Mouse (Mus musculus) left cerebral cortex, postnatal 4 days (tissue): Measurements from ENCODE around the gene Foxred1. TPM values are rescaled to one million over a fixed set of nuclear protein-coding genes. Genes with fewer than 3 reads are reported as not detected.

Source experiments
- DNase-seq: peaks from one replicate; pipeline ENCODE4 v3.0.0-alpha.2; 2022
- intact Hi-C: fragments of 180-260 bp; cut with DNase I; formaldehyde crosslinking; loops from one replicate; pipeline ENCODE4 v1.15.1; 2025
- total RNA-seq, 2 experiments: library from RNA; stranded (reverse); gene quantifications; 2 replicates each; pipeline ENCODE4 v1.2.3; 2021

The Foxred1 gene
- total RNA-seq: 10 to 100 TPM; 31.9 to 34.9 TPM

DNA sequence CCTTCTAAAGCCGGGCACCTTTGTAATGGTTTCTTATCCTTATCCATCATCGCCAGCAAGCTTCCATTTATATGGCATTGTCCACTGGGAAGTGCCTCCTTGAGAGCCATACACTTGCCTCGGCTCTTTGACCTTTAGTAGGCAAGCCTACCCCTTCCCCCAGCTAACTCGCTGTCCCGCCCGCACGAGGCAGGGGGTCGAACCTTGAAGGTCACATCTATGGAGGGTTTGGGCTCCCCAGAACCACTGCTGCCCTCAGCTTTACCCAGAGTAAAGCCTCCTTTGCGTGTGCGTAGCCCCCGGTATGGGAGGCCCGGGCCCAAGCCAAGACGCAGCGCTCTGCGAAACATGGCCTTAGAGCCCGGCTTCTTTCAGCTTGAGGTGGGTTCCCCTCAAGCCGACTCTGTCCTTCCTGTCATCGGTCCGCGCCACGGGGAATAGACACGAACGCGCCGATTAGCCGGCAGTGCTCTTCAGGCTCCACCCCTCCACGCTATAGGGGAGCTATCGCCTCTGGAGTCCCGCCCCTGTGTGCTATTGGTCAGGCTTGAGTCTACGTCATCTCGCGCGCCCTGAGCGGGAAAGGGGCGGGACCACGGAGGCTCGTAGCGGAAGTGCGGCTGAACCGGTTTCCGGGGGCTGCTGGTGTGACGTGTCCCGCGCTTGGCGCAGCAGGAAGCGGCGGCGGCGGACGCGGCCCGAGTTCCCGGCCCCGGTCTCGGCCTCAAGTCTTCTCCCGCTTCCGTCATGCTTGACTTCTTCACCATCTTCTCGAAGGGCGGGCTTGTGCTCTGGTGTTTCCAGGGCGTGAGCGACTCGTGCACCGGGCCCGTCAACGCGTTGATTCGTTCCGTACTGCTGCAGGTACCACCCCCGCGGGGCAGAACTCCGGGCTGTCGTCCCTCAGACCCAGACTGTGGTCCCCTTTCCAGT is at the start of gene Foxred1:
Gene Foxred1, minus strand, starts transcription at position 514 of the 933 bp plus-strand sequence.
- peak; percentile 99 for DNase-seq
- intact Hi-C loops: loop anchor here (10.0 kb wide), 1 partner anchor 334 kb away; no protein-coding TSS in a partner anchor

DNA sequence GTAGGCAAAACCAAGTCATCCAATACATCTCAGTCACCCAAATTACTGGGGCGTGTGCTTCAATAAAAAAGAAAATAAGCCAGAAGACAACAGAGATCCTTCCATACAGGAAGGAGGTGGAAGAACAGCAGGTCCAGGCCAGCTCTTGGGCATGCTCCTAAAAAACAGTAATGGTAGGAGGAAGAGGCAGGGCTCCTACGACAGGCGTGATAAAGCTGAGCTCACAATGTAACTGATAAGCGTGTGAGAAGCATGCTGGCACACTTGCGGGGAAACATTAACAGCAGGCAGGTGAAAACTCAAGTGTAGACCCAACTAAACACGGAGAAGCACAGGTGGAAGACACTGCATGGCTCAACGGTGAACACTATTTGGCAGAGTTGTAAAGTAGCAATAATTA is 46.5 kb upstream of the Foxred1 start:
- DNase-seq: no peak
- intact Hi-C loops: no loop called here

DNA sequence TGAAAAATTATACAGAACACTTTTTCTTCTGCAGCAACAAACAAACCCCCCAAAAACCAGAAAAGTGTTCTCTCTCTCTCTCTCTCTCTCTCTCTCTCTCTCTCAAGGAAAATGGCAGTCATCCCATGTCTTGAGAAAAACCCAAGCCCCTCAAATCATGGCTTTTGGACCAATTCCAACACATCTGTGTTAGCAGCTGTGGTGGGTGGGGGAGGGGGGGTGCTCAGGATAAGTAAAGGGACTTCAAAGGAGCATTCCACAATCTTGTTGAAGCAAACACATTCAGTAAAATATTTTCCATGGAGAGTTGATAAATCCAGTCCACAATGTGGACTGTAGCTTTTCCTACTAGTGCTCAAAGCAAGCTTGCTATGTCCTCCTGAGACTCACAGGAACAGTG is 38.6 kb upstream of the Foxred1 start:
- intact Hi-C loops: no loop called here

DNA sequence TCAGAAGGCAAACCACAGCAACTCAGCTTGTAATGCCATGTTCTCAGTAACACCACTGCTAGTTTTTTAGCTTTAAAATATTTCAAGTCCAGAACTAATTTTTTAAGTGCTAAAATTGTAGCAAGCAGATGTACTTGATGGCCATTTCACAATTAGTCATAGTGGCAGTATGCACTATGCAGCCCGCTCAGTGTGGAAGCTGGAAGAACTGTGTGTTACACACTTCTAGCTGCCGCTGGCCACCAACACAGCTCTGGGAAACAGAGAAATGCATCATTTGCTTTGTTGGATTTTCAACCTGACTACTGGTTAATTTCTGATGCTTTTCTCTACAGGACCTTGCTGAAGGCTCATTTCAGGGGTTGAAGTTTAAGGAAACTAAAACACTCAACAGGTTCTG is 36.5 kb upstream of the Foxred1 start:
- intact Hi-C loops: no loop called here
- DNase-seq: no peak

More for the DNA sequence above, 38.6 kb upstream of the Foxred1 start:
- no peak for DNase-seq

DNA sequence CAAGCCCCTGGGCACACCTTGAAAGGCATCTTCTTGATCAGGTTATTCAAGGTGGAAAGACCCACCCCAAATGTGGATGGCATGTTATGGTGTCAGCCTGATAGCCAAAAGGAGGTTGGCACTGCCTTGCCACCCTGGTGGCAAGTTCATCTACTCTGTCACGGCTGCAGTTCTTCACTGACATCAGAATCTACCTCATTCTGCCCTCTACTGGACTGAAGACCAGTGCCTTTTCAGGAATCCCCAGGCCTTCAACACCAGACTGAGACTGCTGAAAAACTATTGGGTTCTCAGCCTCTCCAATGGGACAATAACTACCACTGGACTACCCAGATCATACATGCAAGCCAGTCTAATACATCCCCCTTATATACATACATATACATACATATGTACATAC is 28.9 kb upstream of the Foxred1 start:
- intact Hi-C loops: no loop called here
- no peak for DNase-seq

- intact Hi-C loops: no loop called here
- no peak for DNase-seq
Observed at GRCm38 (mm10) chr9:35238915-35239571, 28.2 kb upstream of the Foxred1 start.

DNA sequence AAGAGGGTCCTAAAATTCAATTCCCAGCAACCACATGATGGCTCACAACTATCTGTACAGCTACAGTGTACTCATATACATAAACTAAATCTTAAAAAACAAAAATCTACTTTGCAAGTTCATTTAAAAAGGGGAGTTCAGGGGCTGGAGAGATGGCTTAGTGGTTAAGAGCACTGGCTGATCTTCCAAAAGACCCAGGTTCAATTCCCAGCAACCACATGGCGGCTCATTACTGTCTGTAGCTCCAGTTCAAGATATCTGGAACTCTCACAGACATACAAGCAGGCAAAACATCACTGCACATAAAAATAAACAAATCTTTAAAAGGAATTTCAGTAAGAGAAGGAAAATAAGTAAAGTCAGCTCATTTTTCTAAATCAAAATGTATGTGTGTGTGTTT is 27.5 kb upstream of the Foxred1 start:
- no peak for DNase-seq
- intact Hi-C loops: no loop called here

GRCm38 (mm10) chr9:35235996-35236395 is 25.1 kb upstream of the Foxred1 start:
- DNase-seq: no peak
- intact Hi-C loops: no loop called here

GRCm38 (mm10) chr9:35228671-35229070 is 17.8 kb upstream of the Foxred1 start:
- intact Hi-C loops: no loop called here
- no peak for DNase-seq

- DNase-seq: no peak
- intact Hi-C loops: no loop called here
Observed at GRCm38 (mm10) chr9:35223466-35223865, 12.6 kb upstream of the Foxred1 start.

DNA sequence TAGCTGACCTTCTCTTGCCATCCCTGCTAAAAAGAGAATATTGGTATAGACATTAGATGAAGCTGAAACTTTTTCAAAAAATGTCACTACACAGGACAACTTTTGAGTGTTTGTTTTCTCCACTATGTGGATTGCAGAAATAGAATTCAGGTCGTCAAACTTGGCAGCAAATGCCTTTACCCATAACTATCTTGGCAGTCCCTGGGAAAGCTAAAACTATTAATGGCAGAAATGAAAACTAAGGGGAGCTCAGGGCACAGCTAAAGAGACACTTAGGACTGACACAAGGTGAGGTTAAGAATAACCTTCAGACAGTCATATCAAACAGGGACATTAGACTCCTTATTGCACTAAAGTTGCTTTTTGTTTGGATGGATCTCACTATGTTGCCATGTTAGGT is 7.1 kb upstream of the Foxred1 start:
- intact Hi-C loops: loop anchor here (10.0 kb wide), 1 partner anchor 327 kb away; no protein-coding TSS in a partner anchor
- no peak for DNase-seq

GRCm38 (mm10) chr9:35211573-35212511 is 987 bp upstream of the Foxred1 start:
- intact Hi-C loops: loop anchor here (10.0 kb wide), 1 partner anchor 333 kb away; no protein-coding TSS in a partner anchor
- DNase-seq: no peak

- no peak for DNase-seq
- intact Hi-C loops: no loop called here
Observed at GRCm38 (mm10) chr9:35204421-35204820, 6.4 kb downstream of the Foxred1 start.

GRCm38 (mm10) chr9:35203536-35203935 is 7.3 kb downstream of the Foxred1 start:
- intact Hi-C loops: no loop called here
- no peak for DNase-seq

- no peak for DNase-seq
- intact Hi-C loops: no loop called here
Observed at GRCm38 (mm10) chr9:35200529-35201060, 10.3 kb downstream of the Foxred1 start.

DNA sequence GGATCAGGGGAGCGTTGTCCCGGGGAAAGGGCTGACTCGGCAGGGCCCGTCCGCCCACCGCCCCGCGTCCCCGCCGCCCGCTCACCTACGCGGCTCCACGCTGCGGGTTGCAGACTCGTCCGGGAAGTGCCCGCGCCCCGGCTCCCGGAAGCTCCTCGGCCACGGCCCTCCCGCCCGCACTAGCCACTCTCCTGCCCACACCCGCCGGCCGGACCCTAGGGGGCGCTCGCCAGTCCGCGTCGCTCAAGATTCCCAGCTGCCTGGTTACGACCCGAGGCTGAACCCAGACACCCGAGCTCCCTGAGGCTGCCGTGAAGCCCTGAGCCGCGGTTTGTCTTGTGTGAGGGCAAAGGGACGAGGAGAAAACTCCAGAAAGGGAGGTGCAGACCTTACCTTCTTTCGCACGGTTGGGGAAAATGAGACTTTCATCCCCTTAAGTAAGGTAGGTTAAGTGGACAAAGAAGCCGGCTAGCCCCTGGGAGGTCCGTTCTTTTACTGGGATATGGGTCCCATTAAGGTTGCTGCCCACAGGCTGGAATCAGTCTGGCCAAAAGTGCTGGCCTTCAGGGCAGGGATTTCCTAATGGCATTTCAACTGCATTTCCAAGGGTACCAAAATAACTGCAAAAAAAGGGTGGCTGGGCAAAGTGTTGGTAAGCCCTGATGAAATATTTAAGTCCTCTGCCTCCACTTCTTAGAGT is 10.9 kb downstream of the Foxred1 start, which contains the start of the genes Srpr and Tirap:
Gene Srpr, plus strand, starts transcription at position 404 of the 700 bp plus-strand sequence.
Gene Tirap, minus strand, starts transcription at position 520 of the 700 bp plus-strand sequence.
- intact Hi-C loops: no loop called here
- DNase-seq: peak; percentile 94

GRCm38 (mm10) chr9:35198945-35199771 is 11.7 kb downstream of the Foxred1 start:
- intact Hi-C loops: no loop called here
- DNase-seq: no peak

DNA sequence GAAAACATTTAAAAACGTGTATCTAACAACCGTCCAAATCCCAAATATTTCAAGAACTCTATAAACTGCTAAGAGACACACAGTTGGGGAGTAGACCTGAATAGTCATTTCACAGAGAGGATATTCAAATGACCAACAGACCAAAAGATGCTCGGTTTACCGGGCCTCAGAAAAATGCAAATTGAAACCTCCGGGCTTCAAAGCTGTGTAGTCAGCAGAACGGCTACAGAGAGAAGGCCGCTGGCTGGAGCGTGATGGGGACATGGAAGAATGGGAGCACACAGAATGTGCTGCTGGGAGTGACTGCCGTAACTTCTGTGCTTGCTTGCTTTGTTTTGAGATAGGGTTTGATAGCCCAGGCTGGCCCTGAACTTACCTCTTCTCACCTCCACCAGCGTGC is 12.5 kb downstream of the Foxred1 start:
- no peak for DNase-seq
- intact Hi-C loops: no loop called here

DNA sequence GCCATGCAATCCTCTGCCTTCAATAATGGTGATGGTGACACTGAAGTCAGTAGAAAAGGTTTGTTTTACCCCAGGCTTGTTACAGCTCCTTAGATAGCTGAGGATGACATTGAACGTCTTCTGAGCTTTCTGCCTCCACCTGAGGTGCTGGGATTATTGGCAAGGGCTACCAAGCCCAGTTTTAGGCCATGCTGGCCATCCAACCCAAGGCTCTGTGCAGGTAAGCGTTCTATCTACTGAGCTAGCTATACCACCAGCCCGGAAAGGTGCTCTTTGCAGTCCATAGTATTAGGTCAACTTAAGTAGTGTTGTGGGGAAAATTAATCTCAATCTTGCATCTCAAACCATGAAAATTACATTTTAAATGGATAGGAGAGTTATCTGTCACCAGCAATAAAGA is 13.2 kb downstream of the Foxred1 start:
- no peak for DNase-seq
- intact Hi-C loops: no loop called here
